Mouse (Mus musculus): ENCODE measurements around the gene Serac1.

- TF ChIP-seq POLR2A (IDR thresholded peaks at IDR 0.05; ENCODE audit: borderline replicate concordance, low read depth, low read length) = no peak
- no peak for TF ChIP-seq CTCF (IDR thresholded peaks at IDR 0.05; ENCODE audit: low read depth, low read length)
Measured at GRCm38 (mm10) chr17:6073405-6073804, 6.1 kb downstream of the Serac1 start.
